In the genomic region with DNA sequence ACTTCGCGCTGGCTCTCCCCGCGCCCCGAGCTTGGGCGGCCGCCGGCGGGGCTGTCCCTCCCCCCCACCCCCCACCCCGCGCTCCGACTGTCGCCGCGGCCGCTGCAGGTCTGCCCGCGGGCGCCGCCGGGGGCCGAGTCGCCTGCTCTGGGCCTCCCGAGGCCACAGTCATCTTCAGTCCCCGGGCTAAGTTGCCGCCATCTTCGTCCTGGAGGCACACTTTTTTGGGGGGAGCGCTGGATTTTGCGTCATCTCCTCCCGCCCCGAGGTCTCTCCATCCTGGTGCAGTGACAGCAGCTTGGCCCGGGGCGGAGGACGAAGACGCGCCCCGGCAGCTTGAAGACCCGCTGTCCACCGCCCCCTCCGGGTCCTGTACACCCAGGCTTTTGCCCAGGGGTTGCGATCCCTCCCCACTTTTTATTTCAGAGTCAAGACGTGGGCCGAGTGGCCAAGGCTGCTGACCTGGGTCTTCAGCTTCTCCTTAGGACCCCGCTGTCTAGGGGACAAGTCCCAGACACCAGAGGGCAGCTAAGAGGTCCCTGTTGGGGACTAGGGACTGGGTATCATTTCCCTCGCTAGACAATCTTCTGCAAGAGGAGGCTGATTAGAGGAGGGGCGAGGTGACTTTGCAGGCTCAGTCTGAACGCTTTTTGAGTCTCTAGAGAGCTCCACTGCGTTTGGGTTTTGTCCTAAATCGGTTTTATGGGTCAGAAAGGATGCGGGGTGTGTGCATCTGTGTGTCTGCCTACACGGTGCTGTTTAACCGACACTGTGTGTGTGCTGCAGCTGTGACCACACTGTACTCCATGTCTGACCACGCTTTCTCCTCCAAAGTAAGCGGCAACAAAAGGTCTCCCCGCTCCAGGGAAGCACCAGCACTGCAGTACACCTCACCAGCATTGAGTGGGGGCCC, we compare ENCODE assay signal across 9 mouse cellular contexts. TPM values are rescaled to one million over a fixed set of nuclear protein-coding genes. Genes with fewer than 3 reads are reported as not detected.
DNase-seq lines count a peak whose midpoint lies in the region; ATAC-seq and TF ChIP-seq lines count a peak whose summit lies in the region.
"Had no signal": no experiment of that assay in that cellular context is flagged by ENCODE, and none has a peak within 500 bp of the region (broad histone marks: within the 10 kb centered on the region; RNA-seq: fewer than 3 reads in every experiment).

No protein-coding gene starts in this region.

- intact Hi-C loops in heart, postnatal 36 days (cut with DNase I): no loop called here
- intact Hi-C loops in left cerebral cortex, adult 2 months (cut with DNase I): loop anchor here (2.0 to 5.0 kb wide), 6 partner anchors 39 to 545 kb away; no protein-coding TSS in a partner anchor

- no peak for DNase-seq in heart, postnatal 36 days
- peak; percentile 61 for DNase-seq in cerebellum, adult 8-10 months
- DNase-seq in frontal cortex, adult 2 months (ENCODE audit: extremely low spot score in 1 of 2, low spot score in 1 of 2): peak; percentile 10 to 51
- DNase-seq in left cerebral cortex, adult 2 months (ENCODE audit: extremely low spot score in 1 of 2, low spot score in 2 of 2): peak; percentile 56 to 61
- peak; percentile 52 for DNase-seq in neural tube, embryonic 11.5 days (ENCODE audit: low spot score)
- no peak for DNase-seq in gastrocnemius, adult 18-20 months (ENCODE audit: low spot score)

- H3K27me3 ChIP-seq in heart, embryonic 11.5 days (ENCODE audit: control insufficient read depth, insufficient read depth, low read length): peaks cover 41% of the 10 kb centered on the region
- peaks cover 14% of the 10 kb centered on the region; the same call in 1 of the 2 replicates for H3K27me3 ChIP-seq in neural tube, embryonic 11.5 days (ENCODE audit: control insufficient read depth, insufficient read depth, low read length)

- no peaks in the 10 kb centered on the region for H3K36me3 ChIP-seq in heart, embryonic 11.5 days (ENCODE audit: control insufficient read depth, insufficient read depth, low read length)
- H3K36me3 ChIP-seq in neural tube, embryonic 11.5 days (ENCODE audit: control insufficient read depth, insufficient read depth, low read length): no peaks in the 10 kb centered on the region

- peak; percentile 39; the same call in 1 of the 2 replicates for ATAC-seq in heart, embryonic 11.5 days (replicated peaks; ENCODE audit: insufficient number of reproducible peaks, low FRiP score, low TSS enrichment)
- ATAC-seq in neural tube, embryonic 11.5 days (ENCODE audit: insufficient read depth, low FRiP score, low TSS enrichment): peak; percentile 62
- no peak for ATAC-seq in erythroblast, adult 5-6 weeks (replicated peaks; ENCODE audit: low FRiP score, poor library complexity, severe bottlenecking)

- H3K4me2 ChIP-seq in heart, embryonic 11.5 days: peak overlapping the region; percentile 89
- peak overlapping the region; percentile 86 for H3K4me2 ChIP-seq in neural tube, embryonic 11.5 days (ENCODE audit: low read depth)

- no peak overlapping the region for H3K9ac ChIP-seq in heart, embryonic 11.5 days (ENCODE audit: low read depth, low read length)
- H3K9ac ChIP-seq in neural tube, embryonic 11.5 days (ENCODE audit: low read length): peak overlapping the region; percentile 65

- no peak for TF ChIP-seq CTCF in left cerebral cortex, adult 2 months (IDR thresholded peaks at IDR 0.05)

- peak overlapping the region; percentile 61 for H3K4me3 ChIP-seq in heart, embryonic 11.5 days (ENCODE audit: low read depth, low read length)
- H3K4me3 ChIP-seq in left cerebral cortex, adult 2 months: peak overlapping the region; percentile 78
- H3K4me3 ChIP-seq in neural tube, embryonic 11.5 days (ENCODE audit: low read depth, low read length): peak overlapping the region; percentile 66

- H3K27ac ChIP-seq in heart, embryonic 11.5 days (ENCODE audit: low read depth, low read length): no peak overlapping the region
- H3K27ac ChIP-seq in left cerebral cortex, adult 2 months: peak overlapping the region; percentile 94
- H3K27ac ChIP-seq in neural tube, embryonic 11.5 days (ENCODE audit: low read depth, low read length): no peak overlapping the region

- peaks cover 12% of the 10 kb centered on the region; the same call in 1 of the 2 replicates for H3K4me1 ChIP-seq in heart, embryonic 11.5 days (ENCODE audit: control insufficient read depth, insufficient read depth, low read length)
- no peaks in the 10 kb centered on the region for H3K4me1 ChIP-seq in neural tube, embryonic 11.5 days (ENCODE audit: control insufficient read depth, insufficient read depth, low read length)

- 1% methylated on average over 50 of the region's 55 CpGs for WGBS in heart, embryonic 11.5 days (ENCODE audit: insufficient replicate concordance)
- under 1% methylated on average over 55 of the region's 55 CpGs for WGBS in neural tube, embryonic 11.5 days

- H3K9me3 ChIP-seq in heart, embryonic 11.5 days (replicated peaks; ENCODE audit: control insufficient read depth, low read length): no peaks in the 10 kb centered on the region
- H3K9me3 ChIP-seq in neural tube, embryonic 11.5 days (ENCODE audit: control insufficient read depth, low read length): no peaks in the 10 kb centered on the region

RNA-seq across cellular contexts. Expression of a gene that starts 0.9 kb away (rescaled TPM):
- 0.49 and 0.59 TPM in 2 replicates for polyA plus RNA-seq in heart, embryonic 11.5 days (2014; fragmentation: Nextera tagmentation; extraction: Ambion mirVana)
- total RNA-seq in heart, postnatal 36 days (2021): not detected
- 67.5 and 73.1 TPM in 2 replicates for polyA plus RNA-seq in frontal cortex, adult 2 months (2012; rRNA removed)
- 100 to 1,000 TPM; 118 to 119 TPM for total RNA-seq in left cerebral cortex, adult 2 months (2021)
- 4.1 and 6.6 TPM in 2 replicates for polyA plus RNA-seq in neural tube, embryonic 11.5 days (2014; fragmentation: Nextera tagmentation; extraction: Ambion mirVana)
- not detected for total RNA-seq in gastrocnemius, adult 18-20 months (2021)
- total RNA-seq in erythroblast, adult 5-6 weeks (2015; ENCODE audit: low replicate concordance): not detected in 2 replicates
- 0.09 TPM in 1 of 2 replicates, not detected in the other for total RNA-seq in erythroblast, adult 5-6 weeks (2017; ENCODE audit: low replicate concordance)
- total RNA-seq: hematopoietic stem cell, adult 5-6 weeks had no signal

Comparison
In these comparisons a context has a peak if more than half of its experiments do, and no peak if none do; other contexts are left out.
1. DNase-seq: peak in cerebellum, adult 8-10 months (single experiment), frontal cortex, adult 2 months (2 of 2), left cerebral cortex, adult 2 months (2 of 2) and neural tube, embryonic 11.5 days (single experiment); none in heart, postnatal 36 days (0 of 2) and gastrocnemius, adult 18-20 months (single experiment).
2. RNA of a gene that starts 0.9 kb away (total RNA-seq): 118 to 119 TPM in left cerebral cortex, adult 2 months; 0.09 TPM in erythroblast, adult 5-6 weeks, not detected in gastrocnemius, adult 18-20 months and not detected in heart, postnatal 36 days; every median in the first group is over 100 times any median in the second.
3. Peak in every context shown above with its lines, with median percentiles within 50 percentile points of each other: H3K4me3 ChIP-seq.